Mouse (Mus musculus): ENCODE results near the gene Rp9.

DNA sequence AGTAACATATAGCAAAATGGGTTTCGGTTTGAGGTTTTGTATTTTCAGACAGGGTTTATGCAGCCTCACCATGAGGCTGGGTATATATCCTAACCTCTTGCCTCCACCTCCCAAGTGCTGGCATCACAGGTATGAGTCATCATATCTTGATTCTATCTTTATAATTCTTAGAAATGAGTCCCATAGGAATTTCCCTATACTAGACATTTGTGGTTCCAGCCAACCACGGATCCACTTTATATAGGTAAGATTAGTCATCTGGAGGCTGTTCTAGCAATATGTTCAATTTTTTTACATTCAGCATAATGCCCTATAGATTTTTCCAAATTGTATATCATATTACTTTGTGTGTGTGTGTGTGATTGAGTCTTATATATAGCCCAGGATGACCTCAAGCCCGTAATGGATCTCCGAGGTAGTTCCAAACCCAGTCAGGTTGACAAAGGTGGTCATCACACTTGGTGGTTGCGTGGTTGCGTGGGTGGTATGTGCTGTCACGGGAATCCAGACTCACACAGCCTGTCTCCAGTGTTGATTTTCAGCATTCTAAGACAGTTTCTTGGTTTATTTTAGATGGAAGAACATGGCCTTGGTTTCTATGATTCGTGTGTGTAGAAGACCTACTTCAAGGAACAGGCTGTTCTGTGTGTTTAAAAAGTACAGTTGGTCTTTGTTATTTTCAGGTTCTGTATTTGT lies 14.5 kb upstream of the Rp9 start:
- TF ChIP-seq POLR2A (IDR thresholded peaks at IDR 0.05; ENCODE audit: borderline replicate concordance, extremely low read depth, insufficient read depth, insufficient read length, poor library complexity, severe bottlenecking) (no peak), CTCF (IDR thresholded peaks at IDR 0.05; ENCODE audit: borderline replicate concordance, extremely low read depth, insufficient read depth, insufficient read length) (no peak)
